Mouse (Mus musculus): ENCODE results near the gene Foxb1.

The Foxb1 gene

GRCm38 (mm10) chr9:69757254-69757653, 3.5 kb downstream of the Foxb1 start:
- no peak for DNase-seq (ENCODE audit: low spot score)

- no peak for DNase-seq (ENCODE audit: low spot score)
Observed at GRCm38 (mm10) chr9:69756456-69756855, 4.3 kb downstream of the Foxb1 start.

- no peak for DNase-seq (ENCODE audit: low spot score)
Observed at GRCm38 (mm10) chr9:69756041-69756440, 4.7 kb downstream of the Foxb1 start.

GRCm38 (mm10) chr9:69755157-69755556, 5.6 kb downstream of the Foxb1 start:
- DNase-seq (ENCODE audit: low spot score): no peak

DNA sequence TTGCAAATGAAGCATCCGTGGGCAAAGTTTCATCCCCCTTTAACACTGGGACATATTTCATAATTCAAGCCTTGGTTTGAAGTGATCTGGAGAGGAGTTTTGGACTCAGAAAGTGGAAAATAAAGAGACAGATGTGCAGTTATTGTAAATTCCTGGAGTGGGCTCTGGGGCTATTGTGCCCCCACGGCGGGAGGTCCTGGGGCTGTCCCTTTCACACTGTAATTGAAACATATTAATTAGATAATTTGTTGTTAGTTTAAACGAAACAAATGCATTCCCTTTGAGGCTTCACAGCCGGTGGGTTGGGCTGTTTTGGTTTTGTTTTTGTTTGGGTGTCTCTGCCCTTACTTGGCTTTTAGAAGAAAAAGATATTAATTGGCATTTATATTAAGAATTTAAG, 6.0 kb downstream of the Foxb1 start:
- no peak for DNase-seq (ENCODE audit: low spot score)

DNA sequence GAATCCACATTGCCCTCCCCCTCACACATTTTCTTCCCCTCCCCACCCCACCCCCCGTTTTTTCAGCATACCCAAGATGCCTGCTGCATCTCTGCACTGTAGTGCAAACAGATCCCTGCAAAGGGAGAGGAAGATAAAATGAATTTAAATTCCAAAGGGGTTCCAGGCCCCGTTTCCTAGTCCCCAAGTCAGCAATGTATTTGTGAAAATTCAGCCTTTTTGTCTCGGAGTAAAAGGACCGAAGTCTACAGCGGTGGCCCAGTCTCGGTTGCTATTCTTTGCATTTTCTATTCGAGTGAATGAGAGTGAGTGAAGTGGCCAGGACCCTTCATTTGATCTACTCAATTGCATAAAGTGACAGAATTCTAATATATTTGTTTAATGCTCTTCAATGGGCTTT, 6.4 kb downstream of the Foxb1 start:
- no peak for DNase-seq (ENCODE audit: low spot score)

DNA sequence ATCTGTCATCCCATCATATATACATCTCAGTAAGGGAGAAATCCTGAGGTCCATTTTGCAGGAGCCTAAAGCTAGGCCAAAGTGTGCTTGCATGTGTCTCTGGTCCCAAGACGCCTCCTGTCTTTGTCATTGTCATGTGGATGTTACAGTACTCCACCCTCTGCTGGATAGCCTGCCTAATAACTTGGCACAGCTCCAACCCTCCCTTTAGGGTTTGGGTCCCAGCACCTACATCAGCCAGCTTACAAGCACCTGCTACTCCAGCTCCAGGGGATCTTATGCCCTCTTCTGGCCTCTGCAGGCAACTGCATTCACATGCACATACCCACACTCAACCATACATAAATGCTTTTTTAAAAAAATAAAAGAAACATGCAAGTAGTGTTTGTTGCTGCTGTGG, 12.8 kb downstream of the Foxb1 start:
- DNase-seq (ENCODE audit: low spot score): no peak

DNA sequence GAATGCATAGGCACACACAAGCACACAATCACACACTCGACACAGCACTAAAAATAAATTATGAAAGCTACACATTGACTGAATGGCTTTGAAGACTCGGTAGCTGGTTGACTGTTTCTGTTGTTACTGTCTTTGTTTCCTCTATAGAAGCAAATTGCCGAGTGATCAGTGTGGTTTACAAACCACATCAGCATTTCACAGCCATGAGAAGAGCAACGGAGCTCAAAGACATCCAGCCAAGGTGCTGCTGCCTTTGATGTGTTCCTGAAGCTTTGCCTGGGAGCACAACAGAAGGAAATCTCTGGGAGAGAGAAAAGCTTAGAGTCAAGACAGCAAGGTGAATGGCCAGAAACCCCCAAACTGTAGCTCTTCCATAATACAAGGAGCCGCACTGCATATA, 32.0 kb downstream of the Foxb1 start:
- DNase-seq (ENCODE audit: low spot score): no peak

GRCm38 (mm10) chr9:69718431-69718830, 42.3 kb downstream of the Foxb1 start:
- no peak for DNase-seq (ENCODE audit: low spot score)

- no peak for DNase-seq (ENCODE audit: low spot score)
Observed at GRCm38 (mm10) chr9:69716364-69716763, 44.4 kb downstream of the Foxb1 start.

DNA sequence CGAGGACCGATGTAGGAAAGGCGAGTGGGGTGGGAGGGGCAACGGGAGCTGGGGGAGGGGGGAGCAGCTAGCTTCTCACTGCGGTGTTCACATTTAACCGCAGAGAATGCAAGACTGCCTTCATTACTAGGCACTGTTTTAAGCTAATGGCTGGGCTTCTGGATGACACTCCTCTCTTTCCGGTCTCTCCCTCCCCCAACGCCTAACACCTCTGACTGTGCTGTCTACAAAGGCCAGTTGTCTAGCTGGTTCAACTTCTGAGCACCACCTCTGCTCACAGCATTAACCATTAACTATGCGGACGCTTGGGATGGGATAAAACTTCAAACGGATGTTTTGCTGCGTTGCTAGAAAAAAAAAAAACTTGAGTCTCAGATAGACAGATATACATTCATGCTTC, 45.3 kb downstream of the Foxb1 start:
- DNase-seq (ENCODE audit: low spot score): no peak

DNA sequence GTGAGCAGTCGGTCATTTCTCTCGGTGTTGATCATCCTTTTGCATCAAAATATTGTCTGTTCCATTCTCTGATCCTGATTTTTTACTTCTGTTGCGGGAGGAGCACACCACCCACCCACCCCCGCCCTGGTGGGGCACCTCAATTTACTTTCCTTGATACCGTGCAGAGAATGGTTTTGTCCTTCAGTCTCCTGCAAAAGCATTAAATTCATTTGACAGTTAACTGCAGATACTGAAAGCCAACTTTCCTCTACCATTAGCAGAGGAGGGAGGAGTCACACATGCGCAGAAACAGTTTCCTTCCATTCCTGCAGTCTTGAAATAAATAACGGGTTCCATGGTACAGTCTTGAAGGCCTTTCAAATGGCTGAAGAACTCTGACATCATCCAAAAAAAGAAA, 46.4 kb downstream of the Foxb1 start:
- no peak for DNase-seq (ENCODE audit: low spot score)

GRCm38 (mm10) chr9:69713577-69714327, 47.0 kb downstream of the Foxb1 start:
- no peak for DNase-seq (ENCODE audit: low spot score)

- DNase-seq (ENCODE audit: low spot score): no peak
Observed at GRCm38 (mm10) chr9:69712714-69713525, 47.8 kb downstream of the Foxb1 start.

Data from c-Kit-positive CD71-positive TER-119-positive erythroid progenitor cells, embryonic 14.5 days (primary cell).